Mouse (Mus musculus) MEL (cell line): ENCODE results near the gene Map1s.

Experiments
- CTCF ChIP-seq, 3 experiments: IDR thresholded peaks in 2 of 3; conservative IDR thresholded peaks in 1 of 3; 2 replicates each; pipeline ENCODE4 v1.5.1; 2011 to 2012; ENCODE audit warnings: low read length in 3 of 3, low read depth in 2 of 3, mild to moderate bottlenecking in 2 of 3, improper control_type of control experiment in 1 of 3, inconsistent platforms in 1 of 3, mixed read lengths in 1 of 3, moderate library complexity in 1 of 3; ENCODE audit not compliant: control insufficient read depth in 1 of 3, insufficient read depth in 1 of 3, poor library complexity in 1 of 3, severe bottlenecking in 1 of 3
- EP300 ChIP-seq, 2 experiments: IDR thresholded peaks; 2 replicates each; pipeline ENCODE4 v1.6.1; 2011; ENCODE audit warnings: improper control_type of control experiment in 2 of 2, low read length in 2 of 2, low read depth in 1 of 2, mild to moderate bottlenecking in 1 of 2
- ETS1 ChIP-seq: IDR thresholded peaks from 2 replicates; pipeline ENCODE4 v1.6.1; 2012; ENCODE audit warnings: low read depth, mild to moderate bottlenecking, inconsistent platforms, low read length, improper control_type of control experiment, moderate library complexity
- MAFK ChIP-seq: IDR thresholded peaks from 2 replicates; pipeline ENCODE4 v1.6.1; 2011; ENCODE audit warnings: low read depth, mild to moderate bottlenecking, low read length, improper control_type of control experiment, borderline replicate concordance
- MAX ChIP-seq: IDR thresholded peaks from 2 replicates; pipeline ENCODE4 v1.6.1; 2011; ENCODE audit warnings: low read length, improper control_type of control experiment
- MAZ ChIP-seq: IDR thresholded peaks from 2 replicates; pipeline ENCODE4 v1.6.1; 2012; ENCODE audit warnings: low read depth, mild to moderate bottlenecking, inconsistent platforms, low read length, improper control_type of control experiment
- MEF2A ChIP-seq: IDR thresholded peaks from 2 replicates; pipeline ENCODE4 v1.6.1; 2014; ENCODE audit warnings: low read depth, mild to moderate bottlenecking, inconsistent platforms, low read length, improper control_type of control experiment; ENCODE audit not compliant: poor library complexity, insufficient replicate concordance, severe bottlenecking; ENCODE audit errors: extremely low read depth
- POLR2A ChIP-seq, 2 experiments: IDR thresholded peaks; 2 replicates each; pipeline ENCODE4 v1.6.1; 2011 to 2012; ENCODE audit warnings: low read length in 2 of 2, mild to moderate bottlenecking in 2 of 2, control low read depth in 1 of 2, improper control_type of control experiment in 1 of 2, low read depth in 1 of 2, moderate library complexity in 1 of 2; ENCODE audit not compliant: control insufficient read depth in 1 of 2, insufficient read depth in 1 of 2, poor library complexity in 1 of 2
- RCOR1 ChIP-seq: IDR thresholded peaks from 2 replicates; pipeline ENCODE4 v1.6.1; 2012; ENCODE audit warnings: low read depth, mild to moderate bottlenecking, inconsistent platforms, low read length, improper control_type of control experiment
- TCF12 ChIP-seq: IDR thresholded peaks from 2 replicates; pipeline ENCODE4 v1.6.1; 2014; ENCODE audit warnings: low read depth, mild to moderate bottlenecking, inconsistent platforms, low read length, improper control_type of control experiment, moderate library complexity
- ZMIZ1 ChIP-seq: IDR thresholded peaks from 2 replicates; pipeline ENCODE4 v1.6.1; 2012; ENCODE audit warnings: low read depth, mild to moderate bottlenecking, inconsistent platforms, low read length, improper control_type of control experiment, moderate library complexity

GRCm38 (mm10) chr8:70933036-70933435, 27.3 kb downstream of the Map1s start:
- TF ChIP-seq EP300 (IDR thresholded peaks at IDR 0.05; ENCODE audit: low read depth in 1 of 2, low read length in 2 of 2) (no peak), MAZ (no peak), RCOR1 (no peak), POLR2A (IDR thresholded peaks at IDR 0.05; ENCODE audit: control insufficient read depth in 1 of 2, insufficient read depth in 1 of 2, low read depth in 1 of 2, low read length in 2 of 2, poor library complexity in 1 of 2) (no peak), ZMIZ1 (no peak), MEF2A (no peak), ETS1 (no peak), TCF12 (no peak), MAX (no peak), CTCF (IDR thresholded peaks at IDR 0.05 in 2 of 3, conservative IDR thresholded peaks at IDR 0.05 in 1 of 3; ENCODE audit: control insufficient read depth in 1 of 3, insufficient read depth in 1 of 3, low read depth in 2 of 3, low read length in 3 of 3, poor library complexity in 1 of 3, severe bottlenecking in 1 of 3) (no peak), MAFK (no peak)
